Mouse (Mus musculus) forebrain, embryonic 15.5 days (tissue): ENCODE measurements around the gene Tmem160. TPM values are rescaled to one million over a fixed set of nuclear protein-coding genes. Genes with fewer than 3 reads are reported as not detected.

Experiments
- ATAC-seq: fragments of 200-750 bp; cut with Nextera tagmentation; replicated peaks from 2 replicates; pipeline ENCODE4 v1.8.0; 2017; ENCODE audit warnings: mild to moderate bottlenecking, moderate TSS enrichment, moderate library complexity
- H3K27ac ChIP-seq: fragments of 300-500 bp; sonication (generic); replicated peaks from 2 replicates; pipeline ENCODE4 v1.5.1; 2015; ENCODE audit warnings: mild to moderate bottlenecking, inconsistent platforms
- H3K27me3 ChIP-seq: fragments of 300-500 bp; sonication (generic); 2 replicates; pipeline ENCODE4 v1.6.1; 2015; ENCODE audit warnings: inconsistent platforms
- H3K36me3 ChIP-seq: fragments of 300-500 bp; sonication (generic); 2 replicates; pipeline ENCODE4 v1.6.1; 2015; ENCODE audit warnings: mild to moderate bottlenecking, inconsistent platforms
- H3K4me1 ChIP-seq: fragments of 300-500 bp; sonication (generic); 2 replicates; pipeline ENCODE4 v1.6.1; 2015; ENCODE audit warnings: inconsistent platforms
- H3K4me2 ChIP-seq: fragments of 300-500 bp; sonication (generic); replicated peaks from 2 replicates; pipeline ENCODE4 v1.6.1; 2015; ENCODE audit warnings: mild to moderate bottlenecking, inconsistent platforms
- H3K4me3 ChIP-seq: fragments of 300-500 bp; sonication (generic); 2 replicates; pipeline ENCODE4 v1.5.1; 2015; ENCODE audit warnings: mild to moderate bottlenecking, inconsistent platforms
- H3K9ac ChIP-seq: fragments of 300-500 bp; sonication (generic); replicated peaks from 2 replicates; pipeline ENCODE4 v1.6.1; 2015; ENCODE audit warnings: mild to moderate bottlenecking, inconsistent platforms
- H3K9me3 ChIP-seq: fragments of 300-500 bp; sonication (generic); 2 replicates; pipeline ENCODE4 v1.6.1; 2016; ENCODE audit warnings: inconsistent platforms
- WGBS: fragments of 180-500 bp; shearing (Covaris S2); methylation state at CpG from one replicate; pipeline ENCODE4 v1.1.7; 2015; ENCODE audit warnings: mixed read lengths; 5-methylcytosine and 5-hydroxymethylcytosine counted together
- polyA plus RNA-seq: library from polyadenylated mRNA; unstranded; fragments of >200 nt; fragmentation: Nextera tagmentation; extraction: Ambion mirVana; gene quantifications from 2 replicates; pipeline ENCODE4 v1.2.1, GENCODE M21; 2015

Gene Tmem160
- polyA plus RNA-seq, 1 experiment from 2014 or later, result 63.5 TPM

- Histone ChIP-seq H3K4me3 (peak overlapping the region; percentile 67), H3K27ac (peak overlapping the region; percentile 68), H3K4me2 (peak overlapping the region; percentile 70), H3K9me3 (no peaks in the 10 kb centered on the region), H3K9ac (peak overlapping the region; percentile 63), H3K27me3 (no peaks in the 10 kb centered on the region), H3K36me3 (0 out of 2 replicates have a peak, but pooled peaks cover 8% of the 10 kb centered on the region), H3K4me1 (peaks cover 10% of the 10 kb centered on the region)
- ATAC-seq, result peak; percentile 76
- under 1% methylated on average over 23 of the region's 23 CpGs for WGBS
Observed at GRCm38 (mm10) chr7:16453118-16453711, 636 bp downstream of the Tmem160 start.

GRCm38 (mm10) chr7:16455016-16455415 lies 2.4 kb downstream of the Tmem160 start:
- H3K27ac ChIP-seq, result no peak overlapping the region
- H3K4me1 ChIP-seq, result peaks cover 10% of the 10 kb centered on the region
- no peaks in the 10 kb centered on the region for H3K27me3 ChIP-seq
- H3K4me3 ChIP-seq, result no peak overlapping the region
- H3K9me3 ChIP-seq, result no peaks in the 10 kb centered on the region
- H3K9ac ChIP-seq, result no peak overlapping the region
- no peak overlapping the region for H3K4me2 ChIP-seq
- 97% methylated on average over 14 of the region's 14 CpGs for WGBS
- 0 out of 2 replicates have a peak, but pooled peaks cover 8% of the 10 kb centered on the region for H3K36me3 ChIP-seq
- ATAC-seq, result no peak

- Histone ChIP-seq H3K27ac (no peak overlapping the region), H3K4me2 (no peak overlapping the region), H3K27me3 (no peaks in the 10 kb centered on the region), H3K36me3 (0 out of 2 replicates have a peak, but pooled peaks cover 8% of the 10 kb centered on the region), H3K4me1 (peaks cover 10% of the 10 kb centered on the region), H3K9me3 (no peaks in the 10 kb centered on the region), H3K4me3 (no peak overlapping the region), H3K9ac (no peak overlapping the region)
- no peak for ATAC-seq
- WGBS, result 81% methylated on average over 5 of the region's 5 CpGs
Observed at GRCm38 (mm10) chr7:16456289-16456688, 3.7 kb downstream of the Tmem160 start.

GRCm38 (mm10) chr7:16460566-16460965 lies 8.0 kb downstream of the Tmem160 start:
- Histone ChIP-seq H3K9ac (no peak overlapping the region), H3K27me3 (peaks cover 10% of the 10 kb centered on the region; the same call in 1 of the 2 replicates), H3K4me1 (0 out of 2 replicates have a peak, but pooled peaks cover 2% of the 10 kb centered on the region), H3K27ac (no peak overlapping the region), H3K4me3 (no peak overlapping the region), H3K9me3 (no peaks in the 10 kb centered on the region), H3K36me3 (0 out of 2 replicates have a peak, but pooled peaks cover 6% of the 10 kb centered on the region), H3K4me2 (no peak overlapping the region)
- no peak for ATAC-seq
- WGBS, result 68% methylated on average over 13 of the region's 13 CpGs

- Histone ChIP-seq H3K4me3 (no peak overlapping the region), H3K36me3 (0 out of 2 replicates have a peak, but pooled peaks cover 2% of the 10 kb centered on the region), H3K9ac (no peak overlapping the region), H3K27ac (no peak overlapping the region), H3K4me1 (0 out of 2 replicates have a peak, but pooled peaks cover 2% of the 10 kb centered on the region), H3K27me3 (peaks cover 10% of the 10 kb centered on the region; the same call in 1 of the 2 replicates), H3K4me2 (no peak overlapping the region), H3K9me3 (no peaks in the 10 kb centered on the region)
- no peak for ATAC-seq
- WGBS, result 60% methylated on average over 6 of the region's 6 CpGs
Observed at GRCm38 (mm10) chr7:16461151-16461550, 8.6 kb downstream of the Tmem160 start.

GRCm38 (mm10) chr7:16461705-16462104 lies 9.1 kb downstream of the Tmem160 start:
- peaks cover 10% of the 10 kb centered on the region; the same call in 1 of the 2 replicates for H3K27me3 ChIP-seq
- no peaks in the 10 kb centered on the region for H3K9me3 ChIP-seq
- ATAC-seq, result no peak
- H3K4me2 ChIP-seq, result no peak overlapping the region
- 0 out of 2 replicates have a peak, but pooled peaks cover 2% of the 10 kb centered on the region for H3K4me1 ChIP-seq
- 88% methylated on average over 6 of the region's 6 CpGs for WGBS
- no peak overlapping the region for H3K9ac ChIP-seq
- H3K27ac ChIP-seq, result no peak overlapping the region
- H3K36me3 ChIP-seq, result no peaks in the 10 kb centered on the region
- H3K4me3 ChIP-seq, result no peak overlapping the region

GRCm38 (mm10) chr7:16463214-16463613 lies 10.6 kb downstream of the Tmem160 start:
- WGBS, result 4% methylated on average over 14 of the region's 14 CpGs

GRCm38 (mm10) chr7:16465160-16465559 lies 12.6 kb downstream of the Tmem160 start:
- WGBS, result 12% methylated on average over 8 of the region's 8 CpGs
- Histone ChIP-seq H3K4me1 (peaks cover 12% of the 10 kb centered on the region), H3K4me3 (no peak overlapping the region), H3K36me3 (no peaks in the 10 kb centered on the region), H3K9me3 (no peaks in the 10 kb centered on the region), H3K9ac (no peak overlapping the region), H3K4me2 (no peak overlapping the region), H3K27ac (no peak overlapping the region), H3K27me3 (peaks cover 24% of the 10 kb centered on the region; the same call in 1 of the 2 replicates)
- ATAC-seq, result peak; percentile 39

More at GRCm38 (mm10) chr7:16463214-16463613, 10.6 kb downstream of the Tmem160 start:
- peaks cover 8% of the 10 kb centered on the region for H3K4me1 ChIP-seq
- peaks cover 16% of the 10 kb centered on the region; the same call in 1 of the 2 replicates for H3K27me3 ChIP-seq
- H3K4me3 ChIP-seq, result no peak overlapping the region
- no peak overlapping the region for H3K27ac ChIP-seq
- no peaks in the 10 kb centered on the region for H3K9me3 ChIP-seq
- ATAC-seq, result peak; percentile 56; the same call in 1 of the 2 replicates
- H3K9ac ChIP-seq, result no peak overlapping the region
- no peaks in the 10 kb centered on the region for H3K36me3 ChIP-seq
- no peak overlapping the region for H3K4me2 ChIP-seq

GRCm38 (mm10) chr7:16465568-16465967 lies 13.0 kb downstream of the Tmem160 start:
- no peak overlapping the region for H3K4me2 ChIP-seq
- no peak overlapping the region for H3K9ac ChIP-seq
- no peak overlapping the region for H3K4me3 ChIP-seq
- peaks cover 12% of the 10 kb centered on the region for H3K4me1 ChIP-seq
- H3K27me3 ChIP-seq, result peaks cover 24% of the 10 kb centered on the region; the same call in 1 of the 2 replicates
- H3K9me3 ChIP-seq, result no peaks in the 10 kb centered on the region
- H3K27ac ChIP-seq, result no peak overlapping the region
- ATAC-seq, result no peak
- WGBS, result 90% methylated on average over 5 of the region's 5 CpGs
- H3K36me3 ChIP-seq, result no peaks in the 10 kb centered on the region

GRCm38 (mm10) chr7:16466565-16466964 lies 14.0 kb downstream of the Tmem160 start:
- Histone ChIP-seq H3K4me1 (peaks cover 13% of the 10 kb centered on the region), H3K27ac (no peak overlapping the region), H3K4me3 (no peak overlapping the region), H3K4me2 (no peak overlapping the region), H3K9me3 (no peaks in the 10 kb centered on the region), H3K9ac (no peak overlapping the region), H3K27me3 (peaks cover 28% of the 10 kb centered on the region; the same call in 1 of the 2 replicates), H3K36me3 (no peaks in the 10 kb centered on the region)
- ATAC-seq, result no peak
- WGBS, result 83% methylated on average over 4 of the region's 4 CpGs

GRCm38 (mm10) chr7:16468115-16468514 lies 15.5 kb downstream of the Tmem160 start:
- H3K4me1 ChIP-seq, result peaks cover 21% of the 10 kb centered on the region
- H3K9me3 ChIP-seq, result no peaks in the 10 kb centered on the region
- H3K9ac ChIP-seq, result 0 out of 2 replicates have a peak overlapping the region, but pooled peaks have one; percentile 3
- H3K36me3 ChIP-seq, result no peaks in the 10 kb centered on the region
- WGBS, result 3% methylated on average over 5 of the region's 5 CpGs
- peak overlapping the region; percentile 59; the same call in 1 of the 2 replicates for H3K27ac ChIP-seq
- H3K27me3 ChIP-seq, result peaks cover 32% of the 10 kb centered on the region
- no peak overlapping the region for H3K4me3 ChIP-seq
- H3K4me2 ChIP-seq, result no peak overlapping the region; the same call in 1 of the 2 replicates
- peak; percentile 27; the same call in 1 of the 2 replicates for ATAC-seq

- WGBS, result 38% methylated on average over 9 of the region's 9 CpGs
- ATAC-seq, result no peak
- Histone ChIP-seq H3K4me3 (no peak overlapping the region), H3K9ac (no peak overlapping the region), H3K36me3 (no peaks in the 10 kb centered on the region), H3K27me3 (peaks cover 55% of the 10 kb centered on the region), H3K27ac (peak overlapping the region; percentile 49), H3K9me3 (no peaks in the 10 kb centered on the region), H3K4me2 (no peak overlapping the region), H3K4me1 (peaks cover 37% of the 10 kb centered on the region)
Observed at GRCm38 (mm10) chr7:16471549-16471948, 19.0 kb downstream of the Tmem160 start.
